Mouse (Mus musculus): ENCODE data around the gene Gm49354. TPM values are rescaled to one million over a fixed set of nuclear protein-coding genes. Genes with fewer than 3 reads are reported as not detected.
"Not testable (repeated sequence)": the region's sequence is repeated elsewhere in the genome, so short reads cannot be mapped to it uniquely, and the experiment has no call there.

Gene Gm49354
- total RNA-seq, 2 experiments from 2014 or later, result not detected

- no peak for DNase-seq
- intact Hi-C loops (cut with DNase I), result loop anchor here (1.0 kb wide), 1 partner anchor 18 kb away; no protein-coding TSS in a partner anchor
Observed at GRCm38 (mm10) chr13:59719475-59719874, 62.6 kb downstream of the Gm49354 start.

DNA sequence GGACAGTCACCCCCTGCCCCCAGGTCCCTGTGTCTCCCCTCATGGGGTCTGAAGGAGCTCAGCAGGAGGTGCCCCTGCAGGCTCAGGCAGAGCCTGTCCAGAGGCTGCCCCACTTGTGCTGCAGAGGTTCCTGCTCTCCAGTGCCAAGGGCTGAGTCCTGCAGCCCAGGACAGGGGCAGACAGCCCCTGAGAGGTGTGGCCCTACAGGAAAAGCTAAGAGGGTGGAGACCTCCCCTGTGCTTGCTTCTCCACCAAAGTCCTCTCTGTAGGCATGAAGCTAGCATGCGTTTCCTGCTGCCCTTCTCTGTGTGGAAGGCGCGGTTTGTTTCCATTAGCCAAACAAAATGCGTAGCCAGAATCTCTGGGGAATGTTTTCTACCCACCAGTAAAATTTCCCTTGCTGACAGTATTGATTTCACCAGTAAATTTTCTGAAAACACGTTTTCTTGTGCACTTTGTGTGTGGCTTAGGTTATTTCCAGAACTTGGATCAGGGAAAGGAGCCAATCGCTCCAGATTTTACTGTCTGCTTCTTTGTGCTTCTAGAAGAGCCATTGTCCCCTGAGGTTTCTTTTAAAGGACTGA lies 63.1 kb downstream of the Gm49354 start:
- intact Hi-C loops (cut with DNase I), result loop anchor here (1.0 kb wide), 1 partner anchor 18 kb away; no protein-coding TSS in a partner anchor

GRCm38 (mm10) chr13:59713710-59714109 lies 68.3 kb downstream of the Gm49354 start:
- no peak for DNase-seq
- intact Hi-C loops (cut with DNase I), result no loop called here

More for the DNA sequence above, 63.1 kb downstream of the Gm49354 start:
- DNase-seq, result peak in 1 of 2 experiments; percentile 27

- DNase-seq; intact Hi-C loops (cut with DNase I): not testable (repeated sequence)
Observed at GRCm38 (mm10) chr13:59711984-59712383, 70.1 kb downstream of the Gm49354 start, which contains the start of gene Spata31d1b. Spata31d1b (plus strand) TSS chr13:59712284.

- no peak for DNase-seq
- intact Hi-C loops (cut with DNase I), result no loop called here
Observed at GRCm38 (mm10) chr13:59710230-59710629, 71.8 kb downstream of the Gm49354 start, which contains the start of gene Spata31d1a. Spata31d1a (minus strand) TSS chr13:59710330.

Other genes with a start within 250 kb of the Gm49354 start
- gene Agtpbp1, start 197.0 kb downstream of the Gm49354 start, total RNA-seq (2021), result 100 to 1,000 TPM; 171 to 184 TPM
- 10 to 100 TPM; 86.6 to 99.5 TPM for gene Naa35, start 197.0 kb downstream of the Gm49354 start, total RNA-seq (2021)
- gene Golm1, start 106.4 kb downstream of the Gm49354 start, total RNA-seq (2021), result 10 to 100 TPM; 14.8 to 15.4 TPM
- not detected for gene 4921517D22Rik, start 88.1 kb downstream of the Gm49354 start, total RNA-seq (2021)
- not detected for gene Spata31d1a, start 71.9 kb downstream of the Gm49354 start, total RNA-seq (2021)
- gene Spata31d1b, start 70.0 kb downstream of the Gm49354 start, total RNA-seq (2021), result not detected
- gene Spata31d1d, start 50.5 kb downstream of the Gm49354 start, total RNA-seq (2021), result not detected
- not detected for gene 1700014D04Rik, start 35.5 kb downstream of the Gm49354 start, total RNA-seq (2021)
- gene Isca1, start 12.4 kb downstream of the Gm49354 start, total RNA-seq (2021), result 100 to 1,000 TPM; 215 to 228 TPM
- gene Tut7, start 40.9 kb upstream of the Gm49354 start, total RNA-seq (2021), result 10 to 100 TPM; 44.6 to 45.8 TPM

Measured in heart, postnatal 36 days (tissue).